Mouse (Mus musculus) brain, embryonic 18.5 days (tissue): ENCODE measurements around the gene Cdc123.

Experiments
- DNase-seq: peaks from one replicate; pipeline ENCODE4 v3.0.0-alpha.2; 2012; ENCODE audit warnings: low read depth, low spot score

Cdc123 gene

GRCm38 (mm10) chr2:5805228-5805627 lies 39.7 kb downstream of the Cdc123 start:
- no peak for DNase-seq

GRCm38 (mm10) chr2:5804440-5805045 lies 40.4 kb downstream of the Cdc123 start:
- DNase-seq, result no peak

- no peak for DNase-seq
Observed at GRCm38 (mm10) chr2:5801927-5802590, 42.9 kb downstream of the Cdc123 start.

- DNase-seq, result no peak
Observed at GRCm38 (mm10) chr2:5801182-5801640, 43.8 kb downstream of the Cdc123 start.

GRCm38 (mm10) chr2:5797816-5798672 lies 46.9 kb downstream of the Cdc123 start:
- DNase-seq, result no peak

GRCm38 (mm10) chr2:5793771-5794170 lies 51.2 kb downstream of the Cdc123 start:
- DNase-seq, result no peak

GRCm38 (mm10) chr2:5792056-5792455 lies 52.9 kb downstream of the Cdc123 start:
- DNase-seq, result no peak

- no peak for DNase-seq
Observed at GRCm38 (mm10) chr2:5789625-5790160, 55.3 kb downstream of the Cdc123 start.

GRCm38 (mm10) chr2:5787391-5787790 lies 57.6 kb downstream of the Cdc123 start:
- no peak for DNase-seq

- DNase-seq, result no peak
Observed at GRCm38 (mm10) chr2:5772464-5772863, 72.5 kb downstream of the Cdc123 start.

- peak; percentile 79 for DNase-seq
Observed at GRCm38 (mm10) chr2:5770708-5771241, 74.2 kb downstream of the Cdc123 start.

- no peak for DNase-seq
Observed at GRCm38 (mm10) chr2:5769630-5770029, 75.3 kb downstream of the Cdc123 start.

GRCm38 (mm10) chr2:5768946-5769345 lies 76.0 kb downstream of the Cdc123 start:
- no peak for DNase-seq

GRCm38 (mm10) chr2:5762031-5762430 lies 82.9 kb downstream of the Cdc123 start:
- no peak for DNase-seq

- no peak for DNase-seq
Observed at GRCm38 (mm10) chr2:5760479-5761008, 84.4 kb downstream of the Cdc123 start.

- DNase-seq, result no peak
Observed at GRCm38 (mm10) chr2:5758569-5758968, 86.4 kb downstream of the Cdc123 start.

- DNase-seq, result no peak
Observed at GRCm38 (mm10) chr2:5750872-5751271, 94.1 kb downstream of the Cdc123 start.

- DNase-seq, result no peak
Observed at GRCm38 (mm10) chr2:5749210-5749609, 95.8 kb downstream of the Cdc123 start.

- DNase-seq, result no peak
Observed at GRCm38 (mm10) chr2:5747545-5748043, 97.4 kb downstream of the Cdc123 start.

GRCm38 (mm10) chr2:5746529-5746928 lies 98.4 kb downstream of the Cdc123 start:
- DNase-seq, result no peak
